Mouse (Mus musculus) hindbrain, embryonic 15.5 days (tissue): ENCODE data around the gene Trim28. TPM values are rescaled to one million over a fixed set of nuclear protein-coding genes. Genes with fewer than 3 reads are reported as not detected.

Experiments
- ATAC-seq: fragments of 200-750 bp; cut with Nextera tagmentation; 2 replicates; pipeline ENCODE4 v1.8.0; 2017; ENCODE audit warnings: low read depth, moderate number of reproducible peaks, moderate TSS enrichment; ENCODE audit not compliant: low FRiP score
- H3K27ac ChIP-seq: fragments of 300-500 bp; sonication (generic); replicated peaks from 2 replicates; pipeline ENCODE4 v1.5.1; 2015; ENCODE audit warnings: mild to moderate bottlenecking, inconsistent platforms
- H3K27me3 ChIP-seq: fragments of 300-500 bp; sonication (generic); 2 replicates; pipeline ENCODE4 v1.6.1; 2015; ENCODE audit warnings: control low read depth, inconsistent platforms
- H3K36me3 ChIP-seq: fragments of 300-500 bp; sonication (generic); 2 replicates; pipeline ENCODE4 v1.6.1; 2015; ENCODE audit warnings: control low read depth, inconsistent platforms
- H3K4me1 ChIP-seq: fragments of 300-500 bp; sonication (generic); replicated peaks from 2 replicates; pipeline ENCODE4 v1.6.1; 2015; ENCODE audit warnings: control low read depth, inconsistent platforms
- H3K4me2 ChIP-seq: fragments of 300-500 bp; sonication (generic); 2 replicates; pipeline ENCODE4 v1.6.1; 2015; ENCODE audit warnings: moderate library complexity, mild to moderate bottlenecking, inconsistent platforms
- H3K4me3 ChIP-seq: fragments of 300-500 bp; sonication (generic); 2 replicates; pipeline ENCODE4 v1.5.1; 2015; ENCODE audit warnings: mild to moderate bottlenecking, inconsistent platforms
- H3K9ac ChIP-seq: fragments of 300-500 bp; sonication (generic); 2 replicates; pipeline ENCODE4 v1.6.1; 2015; ENCODE audit warnings: inconsistent platforms
- H3K9me3 ChIP-seq: fragments of 300-500 bp; sonication (generic); 2 replicates; pipeline ENCODE4 v1.6.1; 2016; ENCODE audit warnings: control low read depth, inconsistent platforms
- WGBS: fragments of 180-500 bp; shearing (Covaris S2); methylation state at CpG from one replicate; pipeline ENCODE4 v1.1.7; 2015; 5-methylcytosine and 5-hydroxymethylcytosine counted together
- polyA plus RNA-seq: library from polyadenylated mRNA; unstranded; fragments of >200 nt; fragmentation: Nextera tagmentation; extraction: Ambion mirVana; gene quantifications from 2 replicates; pipeline ENCODE4 v1.2.1, GENCODE M21; 2015

Gene Trim28
- polyA plus RNA-seq, 1 experiment from 2014 or later = 230 TPM

- H3K4me2 ChIP-seq = no peak overlapping the region
- no peaks in the 10 kb centered on the region for H3K27me3 ChIP-seq
- no peak for ATAC-seq
- peaks cover 18% of the 10 kb centered on the region for H3K4me1 ChIP-seq
- H3K27ac ChIP-seq = no peak overlapping the region
- no peak overlapping the region for H3K4me3 ChIP-seq
- no peak overlapping the region for H3K9ac ChIP-seq
- H3K36me3 ChIP-seq = peaks cover 33% of the 10 kb centered on the region
- H3K9me3 ChIP-seq = no peaks in the 10 kb centered on the region
- 78% methylated on average over 5 of the region's 5 CpGs for WGBS
These were observed 4.5 kb downstream of the Trim28 start for GRCm38 (mm10) chr7:13003380-13003779.

GRCm38 (mm10) chr7:13006011-13006410 lies 7.1 kb downstream of the Trim28 start:
- no peak overlapping the region for H3K27ac ChIP-seq
- no peaks in the 10 kb centered on the region for H3K9me3 ChIP-seq
- H3K36me3 ChIP-seq = peaks cover 33% of the 10 kb centered on the region
- peaks cover 31% of the 10 kb centered on the region for H3K4me1 ChIP-seq
- ATAC-seq = no peak
- no peak overlapping the region for H3K9ac ChIP-seq
- H3K4me2 ChIP-seq = no peak overlapping the region
- H3K4me3 ChIP-seq = no peak overlapping the region
- no peaks in the 10 kb centered on the region for H3K27me3 ChIP-seq
- 85% methylated on average over 17 of the region's 17 CpGs for WGBS

- 86% methylated on average over 10 of the region's 10 CpGs for WGBS
- Histone ChIP-seq H3K4me2 (no peak overlapping the region), H3K36me3 (peaks cover 33% of the 10 kb centered on the region), H3K4me1 (peaks cover 31% of the 10 kb centered on the region), H3K4me3 (no peak overlapping the region), H3K27me3 (no peaks in the 10 kb centered on the region), H3K27ac (no peak overlapping the region), H3K9ac (no peak overlapping the region), H3K9me3 (no peaks in the 10 kb centered on the region)
- ATAC-seq = no peak
These were observed 7.6 kb downstream of the Trim28 start for GRCm38 (mm10) chr7:13006531-13006930.

- H3K9me3 ChIP-seq = no peaks in the 10 kb centered on the region
- H3K36me3 ChIP-seq = peaks cover 32% of the 10 kb centered on the region
- no peaks in the 10 kb centered on the region for H3K27me3 ChIP-seq
- H3K4me2 ChIP-seq = peak overlapping the region; percentile 80
- H3K4me1 ChIP-seq = peaks cover 31% of the 10 kb centered on the region
- peak overlapping the region; percentile 21 for H3K4me3 ChIP-seq
- peak overlapping the region; percentile 17; the same call in 1 of the 2 replicates for H3K9ac ChIP-seq
- no peak overlapping the region for H3K27ac ChIP-seq
- WGBS = 36% methylated on average over 57 of the region's 57 CpGs
- ATAC-seq = no peak
These were observed 8.6 kb downstream of the Trim28 start for GRCm38 (mm10) chr7:13007341-13008092.

GRCm38 (mm10) chr7:13009143-13010004 lies 10.5 kb downstream of the Trim28 start:
- H3K27me3 ChIP-seq = no peaks in the 10 kb centered on the region
- H3K9me3 ChIP-seq = no peaks in the 10 kb centered on the region
- ATAC-seq = peak; percentile 89
- H3K4me2 ChIP-seq = peak overlapping the region; percentile 80
- H3K4me1 ChIP-seq = peaks cover 31% of the 10 kb centered on the region
- peak overlapping the region; percentile 84 for H3K4me3 ChIP-seq
- peak overlapping the region; percentile 83 for H3K9ac ChIP-seq
- WGBS = under 1% methylated on average over 42 of the region's 42 CpGs
- peaks cover 26% of the 10 kb centered on the region for H3K36me3 ChIP-seq
- peak overlapping the region; percentile 95 for H3K27ac ChIP-seq

GRCm38 (mm10) chr7:13010005-13010908 lies 11.3 kb downstream of the Trim28 start, which contains the start of gene Zbtb45:
Gene Zbtb45, minus strand, starts transcription at chr7:13010034.
- Histone ChIP-seq H3K9ac (peak within 1 kb of the TSS; percentile 83), H3K27me3 (no peaks in the 10 kb centered on the region), H3K4me2 (peak within 1 kb of the TSS; percentile 80), H3K27ac (peak within 1 kb of the TSS; percentile 95), H3K4me3 (peak within 1 kb of the TSS; percentile 84), H3K36me3 (peaks cover 19% of the 10 kb centered on the region), H3K4me1 (peaks cover 31% of the 10 kb centered on the region), H3K9me3 (no peaks in the 10 kb centered on the region)
- 4% methylated on average over 26 of the region's 26 CpGs for WGBS
- ATAC-seq = no peak

GRCm38 (mm10) chr7:13013671-13014070 lies 14.8 kb downstream of the Trim28 start:
- Histone ChIP-seq H3K9ac (no peak overlapping the region), H3K4me2 (no peak overlapping the region), H3K27me3 (no peaks in the 10 kb centered on the region), H3K4me1 (peaks cover 11% of the 10 kb centered on the region), H3K4me3 (no peak overlapping the region), H3K27ac (no peak overlapping the region), H3K36me3 (no peaks in the 10 kb centered on the region), H3K9me3 (no peaks in the 10 kb centered on the region)
- WGBS = 70% methylated on average over 4 of the region's 4 CpGs
- no peak for ATAC-seq

- H3K9me3 ChIP-seq = no peaks in the 10 kb centered on the region
- no peak overlapping the region for H3K27ac ChIP-seq
- H3K4me3 ChIP-seq = no peak overlapping the region
- peaks cover 7% of the 10 kb centered on the region for H3K4me1 ChIP-seq
- H3K9ac ChIP-seq = no peak overlapping the region
- WGBS = 30% methylated on average over 6 of the region's 6 CpGs
- H3K36me3 ChIP-seq = no peaks in the 10 kb centered on the region
- no peak for ATAC-seq
- H3K4me2 ChIP-seq = no peak overlapping the region
- no peaks in the 10 kb centered on the region for H3K27me3 ChIP-seq
These were observed 15.4 kb downstream of the Trim28 start for GRCm38 (mm10) chr7:13014275-13014839.

- WGBS = 81% methylated on average over 1 of the region's 1 CpGs
- ATAC-seq = no peak
These were observed 16.3 kb downstream of the Trim28 start for GRCm38 (mm10) chr7:13015217-13015616.

GRCm38 (mm10) chr7:13022773-13023535 lies 24.0 kb downstream of the Trim28 start:
- H3K27ac ChIP-seq = peak overlapping the region; percentile 99
- peak; percentile 50 for ATAC-seq
- H3K9ac ChIP-seq = peak overlapping the region; percentile 94
- no peaks in the 10 kb centered on the region for H3K27me3 ChIP-seq
- 2% methylated on average over 30 of the region's 31 CpGs for WGBS
- H3K4me2 ChIP-seq = peak overlapping the region; percentile 98
- peaks cover 29% of the 10 kb centered on the region for H3K4me1 ChIP-seq
- peaks cover 19% of the 10 kb centered on the region for H3K36me3 ChIP-seq
- H3K4me3 ChIP-seq = peak overlapping the region; percentile 87
- no peaks in the 10 kb centered on the region for H3K9me3 ChIP-seq

More at GRCm38 (mm10) chr7:13015217-13015616, 16.3 kb downstream of the Trim28 start:
- Histone ChIP-seq H3K4me3 (no peak overlapping the region), H3K36me3 (no peaks in the 10 kb centered on the region), H3K4me1 (peaks cover 6% of the 10 kb centered on the region), H3K27ac (no peak overlapping the region), H3K9me3 (no peaks in the 10 kb centered on the region), H3K27me3 (no peaks in the 10 kb centered on the region), H3K9ac (no peak overlapping the region), H3K4me2 (no peak overlapping the region)
